Mouse (Mus musculus) megakaryocyte, embryonic 14.5 days (primary cell): ENCODE measurements around the gene Arhgef16.

Experiments
- FLI1 ChIP-seq: IDR thresholded peaks from 2 replicates; pipeline ENCODE4 v1.6.1; 2012; ENCODE audit warnings: low read length, inconsistent platforms, mixed read lengths
- GATA1 ChIP-seq: IDR thresholded peaks from 3 replicates; pipeline ENCODE4 v1.6.1; 2012; ENCODE audit warnings: mixed read lengths, low read length, inconsistent platforms, borderline replicate concordance

DNA sequence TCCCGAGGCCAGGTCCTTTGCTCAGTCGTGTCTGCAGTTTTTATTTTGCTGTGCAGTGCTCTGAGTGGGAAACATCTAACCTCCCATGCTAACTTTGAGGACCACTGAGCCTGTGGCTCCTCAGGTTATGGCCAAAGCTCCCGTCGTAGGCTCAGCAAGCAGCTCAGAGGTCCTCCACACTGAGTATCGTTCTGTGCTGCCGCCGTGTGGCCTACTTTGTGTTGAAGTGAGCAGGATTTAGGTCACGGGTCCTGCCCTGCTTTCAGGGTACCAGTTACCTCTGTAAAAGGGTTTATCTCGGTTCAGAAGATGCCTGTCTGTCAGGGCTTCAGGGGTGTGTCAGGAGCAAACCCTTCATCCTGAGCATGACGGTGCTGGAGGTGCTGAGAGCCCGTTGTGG lies 60.9 kb downstream of the Arhgef16 start:
- TF ChIP-seq GATA1: no peak
- no peak for TF ChIP-seq FLI1
